Mouse (Mus musculus): ENCODE results near the gene Camsap1.

Camsap1 gene

GRCm38 (mm10) chr2:25884756-25885155, 98.3 kb downstream of the Camsap1 start:
- no peak for DNase-seq (ENCODE audit: low spot score in 2 of 2)

GRCm38 (mm10) chr2:25882276-25882675, 100.8 kb downstream of the Camsap1 start:
- no peak for DNase-seq (ENCODE audit: low spot score in 2 of 2)

DNA sequence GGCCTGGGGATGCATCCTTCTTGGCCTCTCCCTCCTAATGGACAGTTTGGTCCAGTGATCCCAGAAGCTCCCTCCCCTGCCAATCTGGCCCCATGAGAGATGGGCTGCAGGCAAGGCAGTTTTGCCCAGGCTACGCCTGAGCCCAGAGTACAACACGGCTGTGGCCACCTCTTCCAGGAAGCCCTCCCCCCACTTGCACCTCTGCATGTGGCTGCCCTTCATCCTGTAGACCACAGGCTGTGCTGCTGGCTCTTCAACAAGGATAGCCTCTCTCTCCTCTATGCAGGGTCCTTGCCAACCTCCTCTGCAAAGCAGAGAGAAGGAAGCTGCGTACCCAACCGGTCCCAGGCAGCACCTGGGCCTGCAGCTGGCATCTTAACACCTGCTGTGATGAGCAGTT, 104.0 kb downstream of the Camsap1 start:
- DNase-seq (ENCODE audit: low spot score in 2 of 2) = no peak

DNA sequence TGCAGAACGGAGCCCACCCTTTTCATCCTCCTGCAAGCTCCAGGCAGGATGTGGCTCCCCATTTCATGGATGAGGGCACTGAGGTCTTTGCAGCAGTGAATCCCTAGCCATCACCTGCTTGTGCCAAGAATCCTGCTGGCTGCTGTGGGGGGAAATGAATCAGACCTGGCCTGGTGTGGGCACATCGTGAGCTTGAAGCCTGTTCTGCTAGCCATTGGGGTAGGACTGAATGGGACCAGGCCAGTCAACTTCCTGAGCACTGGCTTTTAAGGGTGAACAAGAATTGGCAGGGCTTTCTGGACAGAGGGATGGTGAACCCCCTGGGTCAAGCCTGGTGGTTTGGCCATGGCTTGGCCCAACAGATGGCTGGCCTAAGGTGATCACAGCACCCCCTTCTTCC, 104.6 kb downstream of the Camsap1 start:
- no peak for DNase-seq (ENCODE audit: low spot score in 2 of 2)

GRCm38 (mm10) chr2:25877736-25878268, 105.3 kb downstream of the Camsap1 start:
- DNase-seq (ENCODE audit: low spot score in 2 of 2) = no peak

GRCm38 (mm10) chr2:25877250-25877735, 105.8 kb downstream of the Camsap1 start:
- DNase-seq (ENCODE audit: low spot score in 2 of 2) = no peak
